Mouse (Mus musculus) heart, adult 9 months (tissue): ENCODE measurements around the gene Kcnd1.
"Not testable (repeated sequence)": the region's sequence is repeated elsewhere in the genome, so short reads cannot be mapped to it uniquely, and the experiment has no call there.

Experiments
- DNase-seq, 2 experiments: peaks; one replicate each; pipeline ENCODE4 v3.0.0; 2022; ENCODE audit warnings: low spot score in 2 of 2

Gene Kcnd1

GRCm38 (mm10) chrX:7821865-7822779 lies at the start of gene Kcnd1:
Kcnd1 (plus strand) TSS chrX:7822289.
- peak; percentile 6 to 16 for DNase-seq

DNA sequence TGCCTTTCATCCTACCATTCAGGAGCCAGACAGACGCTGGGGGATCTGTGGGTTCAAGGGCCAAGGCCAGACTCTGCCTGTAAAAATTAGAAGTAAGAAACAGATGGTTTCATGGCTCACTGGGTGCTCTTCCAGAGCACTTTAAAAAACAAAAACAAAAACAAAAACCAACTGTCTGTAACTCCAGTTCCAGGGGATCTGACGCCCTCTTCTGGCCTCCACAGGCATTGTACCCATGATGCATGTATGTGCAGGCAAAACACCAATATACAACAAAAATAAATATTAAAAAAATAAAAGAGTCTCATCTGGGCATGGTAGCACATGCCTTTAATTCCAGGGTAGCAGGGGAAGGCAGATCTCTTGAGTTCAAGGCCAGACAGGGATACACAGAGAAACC lies 49.3 kb upstream of the Kcnd1 start:
- DNase-seq, result no peak

DNA sequence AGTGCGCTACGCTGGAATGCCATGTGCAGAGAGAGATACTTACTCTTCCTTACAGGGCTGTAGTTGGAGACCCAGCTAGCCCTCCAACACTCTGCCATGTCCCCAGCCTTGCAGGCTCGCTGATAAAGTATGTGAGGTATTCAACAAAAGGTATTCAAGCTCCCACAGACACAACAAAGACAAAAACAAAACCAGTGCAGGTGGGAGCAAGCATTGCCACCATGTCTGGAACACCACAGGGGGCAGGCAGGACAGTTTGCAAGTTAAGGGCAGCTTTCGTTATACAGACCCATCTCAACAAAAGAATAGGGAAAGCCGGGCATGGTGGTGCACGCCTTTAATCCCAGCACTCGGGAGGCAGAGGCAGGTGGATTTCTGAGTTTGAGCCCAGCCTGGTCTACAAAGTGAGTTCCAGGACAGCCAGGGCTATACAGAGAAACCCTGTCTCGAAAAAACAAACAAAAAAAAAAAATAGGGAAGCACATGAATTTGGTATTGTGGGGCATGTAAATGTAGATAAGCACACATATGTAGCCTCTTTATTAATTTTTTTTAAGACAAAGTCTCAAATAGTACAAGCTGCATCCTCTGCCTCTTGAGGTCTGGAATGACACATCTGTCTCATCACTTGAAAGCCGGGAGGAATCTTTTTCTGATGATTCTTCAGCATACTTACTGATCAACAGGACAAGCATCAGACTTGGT lies 46.4 kb upstream of the Kcnd1 start:
- no peak for DNase-seq

DNA sequence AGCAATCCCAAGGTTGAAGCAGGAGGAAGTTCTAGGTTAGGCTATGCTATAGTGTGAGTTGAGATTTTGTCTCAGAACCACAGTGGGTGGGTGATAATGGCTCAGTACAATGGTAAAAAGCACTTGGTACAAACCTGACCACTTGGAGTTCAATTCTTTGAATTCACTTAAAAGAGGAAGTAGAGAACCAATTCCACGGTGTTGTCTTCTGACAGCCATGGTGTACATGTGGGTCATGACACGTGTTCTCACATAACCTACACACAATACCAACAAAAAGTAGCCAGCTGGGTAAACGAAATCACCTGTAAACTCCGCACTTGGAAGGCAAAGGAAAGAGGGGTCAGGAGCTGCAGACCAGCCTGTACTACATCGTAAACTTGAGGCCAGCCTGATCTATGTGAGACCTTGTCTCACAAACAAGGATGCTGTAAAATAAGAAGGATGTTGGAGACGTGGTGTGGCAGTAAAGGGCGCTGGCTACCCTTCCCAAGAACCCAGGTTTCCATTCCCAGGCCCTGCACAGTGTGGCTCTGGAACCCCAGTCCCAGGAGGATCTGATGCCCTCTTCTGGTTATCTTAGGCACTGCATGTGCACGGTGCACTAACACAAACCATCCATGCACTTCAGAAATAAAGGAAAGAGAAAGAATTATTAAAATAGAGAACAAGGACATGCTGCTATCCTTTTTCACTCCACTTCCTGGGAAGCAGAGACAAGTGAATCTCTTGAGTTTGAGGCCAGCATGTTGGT lies 45.6 kb upstream of the Kcnd1 start:
- DNase-seq, result peak in 1 of 2 experiments; percentile 30

DNA sequence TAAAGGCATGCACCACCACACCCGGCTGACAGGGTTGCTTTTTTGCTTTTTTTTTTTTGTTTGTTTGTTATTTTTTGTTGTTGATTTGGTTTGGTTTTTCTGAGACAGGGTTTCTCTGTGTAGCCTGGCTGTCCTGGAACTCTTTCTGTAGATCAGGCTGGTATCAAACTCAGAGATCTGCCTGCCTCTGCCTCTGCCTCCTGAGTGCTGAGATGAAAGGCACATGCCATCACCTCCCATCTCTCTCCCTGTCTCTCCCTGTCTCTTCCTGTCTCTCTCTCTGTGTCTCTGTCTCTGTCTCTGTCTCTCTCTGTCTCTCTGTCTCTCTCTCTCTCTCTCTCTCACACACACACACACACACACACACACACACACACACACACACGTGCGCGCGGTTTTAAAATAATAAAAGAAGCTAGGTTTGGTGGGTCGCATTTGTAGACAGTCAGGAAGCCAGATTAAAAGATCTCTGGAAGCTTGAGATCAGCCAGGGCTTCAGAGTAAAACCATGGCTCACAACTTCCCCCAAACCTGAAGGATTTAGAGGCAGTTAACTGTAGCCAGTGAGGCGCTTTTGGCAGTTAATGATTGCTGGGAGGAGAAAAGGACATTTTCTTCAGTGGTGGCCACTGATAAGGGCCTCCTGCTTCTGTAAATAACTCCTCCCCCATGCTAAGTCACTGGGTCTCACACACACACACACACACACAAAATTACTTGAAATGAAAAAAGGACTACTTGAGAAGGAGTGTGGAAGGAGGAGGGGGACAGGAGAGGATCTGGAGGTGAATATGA lies 43.4 kb upstream of the Kcnd1 start:
- no peak for DNase-seq

GRCm38 (mm10) chrX:7779294-7779693 lies 42.8 kb upstream of the Kcnd1 start:
- DNase-seq, result no peak

- no peak for DNase-seq
These were observed 39.4 kb upstream of the Kcnd1 start for GRCm38 (mm10) chrX:7782603-7783092.

DNA sequence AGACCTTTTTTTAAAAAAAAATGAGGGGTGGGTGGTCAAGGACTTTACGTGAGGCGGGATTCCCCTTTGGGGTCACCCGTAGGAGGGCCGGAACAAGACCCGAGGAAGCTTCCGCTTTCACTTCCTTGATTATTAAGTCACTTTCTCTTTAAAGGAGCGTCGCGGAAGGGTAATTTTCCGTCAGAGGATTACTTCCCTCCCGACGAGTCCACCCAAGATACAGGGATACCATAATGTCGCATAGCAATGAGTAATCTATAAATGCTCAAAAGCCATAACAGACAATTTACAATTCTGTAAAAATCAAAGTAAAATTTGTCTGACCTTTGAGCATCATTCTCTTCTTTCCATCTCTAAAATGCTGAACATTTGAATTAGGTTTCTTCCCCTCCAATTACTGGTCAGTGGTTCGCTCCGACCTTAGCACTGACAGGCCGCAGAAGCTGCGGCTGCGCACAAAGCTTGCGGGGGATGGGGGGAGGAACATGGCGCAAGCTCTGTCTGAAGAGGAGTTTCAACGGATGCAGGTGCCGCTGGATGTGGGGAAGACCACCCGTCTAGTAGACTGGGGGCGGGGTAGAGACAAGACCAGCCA lies 32.5 kb upstream of the Kcnd1 start, which contains the start of gene Gripap1:
Gripap1 (plus strand) TSS at position 224 of the 595 bp plus-strand sequence.
- DNase-seq, result peak; percentile 78 to 81

- no peak for DNase-seq
These were observed 31.8 kb upstream of the Kcnd1 start for GRCm38 (mm10) chrX:7790309-7790708.

- DNase-seq, result no peak
These were observed 28.7 kb upstream of the Kcnd1 start for GRCm38 (mm10) chrX:7793361-7793760.

GRCm38 (mm10) chrX:7795016-7795415 lies 27.1 kb upstream of the Kcnd1 start:
- DNase-seq, result no peak

GRCm38 (mm10) chrX:7797327-7797726 lies 24.8 kb upstream of the Kcnd1 start:
- DNase-seq, result no peak

DNA sequence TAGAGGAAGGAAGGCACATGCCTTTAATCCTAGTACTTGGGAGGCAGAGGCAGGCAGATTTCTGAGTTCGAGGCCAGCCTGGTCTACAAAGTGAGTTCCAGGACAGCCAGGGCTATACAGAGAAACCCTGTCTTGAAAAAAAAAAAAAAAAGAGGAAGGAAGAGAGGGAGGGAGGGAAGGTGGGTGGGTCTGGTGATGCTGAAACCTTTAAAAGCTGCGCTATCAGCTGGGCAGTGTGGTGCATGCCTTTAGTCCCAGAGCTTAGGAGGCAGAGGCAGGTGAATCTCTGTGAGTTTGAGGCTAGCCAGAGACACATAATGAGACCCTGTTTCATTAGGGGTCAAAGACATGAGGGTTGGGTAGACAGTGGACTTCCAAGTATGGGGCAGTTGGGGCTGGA lies 19.9 kb upstream of the Kcnd1 start:
- DNase-seq, result not testable (repeated sequence)

- DNase-seq, result not testable (repeated sequence)
These were observed 7.1 kb upstream of the Kcnd1 start for GRCm38 (mm10) chrX:7815016-7815415.

DNA sequence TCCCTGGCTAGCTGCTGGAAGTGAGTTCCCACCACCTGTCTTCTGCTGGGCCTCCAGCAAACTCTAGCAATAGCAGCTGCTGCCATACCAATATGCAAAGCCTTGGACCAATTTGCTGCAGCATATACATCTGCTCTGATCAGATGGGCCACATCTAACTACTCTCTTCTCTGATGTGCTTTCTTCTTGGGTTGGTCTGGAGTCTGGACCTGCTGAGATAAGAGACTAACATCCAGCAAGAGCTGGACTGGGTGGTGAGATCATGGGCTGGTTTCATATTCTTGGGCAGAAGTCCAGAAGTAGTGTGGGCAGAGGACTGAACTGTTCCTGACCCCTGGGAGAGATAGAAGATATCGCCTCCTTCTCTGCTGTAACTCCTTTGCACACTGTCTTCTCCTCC lies 15.1 kb downstream of the Kcnd1 start:
- no peak for DNase-seq

- no peak for DNase-seq
These were observed 18.7 kb downstream of the Kcnd1 start for GRCm38 (mm10) chrX:7840842-7841162.

GRCm38 (mm10) chrX:7841163-7842162 lies 19.4 kb downstream of the Kcnd1 start, which contains the start of gene Otud5:
Otud5 (plus strand) TSS chrX:7841364.
- peak; percentile 94 to 95 for DNase-seq

DNA sequence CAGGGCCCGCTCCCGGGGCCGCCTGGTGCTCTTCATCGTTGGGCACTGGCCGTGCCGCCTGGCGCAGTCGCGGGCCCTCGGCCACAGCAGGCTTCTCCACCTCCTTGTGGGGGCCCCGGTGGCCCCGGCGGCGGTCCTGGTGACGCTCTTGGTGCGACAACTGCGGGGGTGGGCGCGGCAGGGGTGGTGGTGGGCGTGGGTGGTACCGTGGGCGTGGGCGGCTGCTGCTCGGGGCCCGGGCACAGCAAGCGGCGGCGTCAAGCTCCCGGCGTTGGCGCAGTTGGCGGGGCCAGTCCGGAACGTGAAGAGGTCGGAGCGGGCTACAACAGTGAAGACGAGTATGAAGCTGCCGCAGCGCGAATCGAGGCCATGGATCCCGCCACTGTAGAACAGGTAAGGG lies 20.2 kb downstream of the Kcnd1 start:
- DNase-seq, result no peak

GRCm38 (mm10) chrX:7847845-7848244 lies 25.8 kb downstream of the Kcnd1 start:
- no peak for DNase-seq
